Mouse (Mus musculus) MEL (cell line): ENCODE data around the gene Ndrg2. TPM values are rescaled to one million over a fixed set of nuclear protein-coding genes. Genes with fewer than 3 reads are reported as not detected.
A peak's percentile ranks its signal among the peaks of the same experiment; 100 is the strongest.

Experiments
- DNase-seq: peaks from one replicate; pipeline ENCODE4 v3.0.0; 2011; ENCODE audit warnings: low read depth, low spot score
- H3K27ac ChIP-seq: 2 replicates; pipeline ENCODE4 v1.5.1; 2012; ENCODE audit warnings: low read depth, mild to moderate bottlenecking, control low read depth, low read length, moderate library complexity; ENCODE audit not compliant: control insufficient read depth
- H3K27me3 ChIP-seq, 2 experiments: fragments of 150-350 bp in 1 of 2; sonication (generic) in 1 of 2; 2 replicates each; pipeline ENCODE4 v1.6.1; 2012; ENCODE audit warnings: low read length in 2 of 2, mild to moderate bottlenecking in 2 of 2, improper control_type of control experiment in 1 of 2, moderate library complexity in 1 of 2; ENCODE audit not compliant: insufficient read depth in 2 of 2, control insufficient read depth in 1 of 2
- H3K36me3 ChIP-seq, 2 experiments: 2 replicates each; pipeline ENCODE4 v1.6.1; 2012 to 2014; ENCODE audit warnings: low read length in 2 of 2, improper control_type of control experiment in 1 of 2, inconsistent platforms in 1 of 2, mild to moderate bottlenecking in 1 of 2; ENCODE audit not compliant: insufficient read depth in 2 of 2, control insufficient read depth in 1 of 2
- H3K4me1 ChIP-seq, 2 experiments: fragments of 150-350 bp in 1 of 2; sonication (generic) in 1 of 2; 2 replicates each; pipeline ENCODE4 v1.6.1; 2012; ENCODE audit warnings: low read length in 2 of 2, improper control_type of control experiment in 1 of 2, mild to moderate bottlenecking in 1 of 2; ENCODE audit not compliant: insufficient read depth in 2 of 2, control insufficient read depth in 1 of 2
- H3K4me3 ChIP-seq, 2 experiments: fragments of 150-350 bp in 1 of 2; sonication (generic) in 1 of 2; 2 replicates each; pipeline ENCODE4 v1.5.1; 2012; ENCODE audit warnings: low read depth in 2 of 2, low read length in 2 of 2, mild to moderate bottlenecking in 2 of 2, moderate library complexity in 2 of 2, control low read depth in 1 of 2, improper control_type of control experiment in 1 of 2; ENCODE audit not compliant: control insufficient read depth in 1 of 2, insufficient read depth in 1 of 2
- H3K79me2 ChIP-seq: 2 replicates; pipeline ENCODE4 v1.6.1; 2012; ENCODE audit warnings: mild to moderate bottlenecking, low read length, moderate library complexity; ENCODE audit not compliant: control insufficient read depth, poor library complexity, insufficient read depth
- H3K9ac ChIP-seq: 2 replicates; pipeline ENCODE4 v1.6.1; 2012; ENCODE audit warnings: low read depth, mild to moderate bottlenecking, control low read depth, low read length, moderate library complexity; ENCODE audit not compliant: control insufficient read depth, poor library complexity, severe bottlenecking
- H3K9me3 ChIP-seq: fragments of 150-350 bp; sonication (generic); replicated peaks from 2 replicates; pipeline ENCODE4 v1.6.1; 2012; ENCODE audit warnings: mild to moderate bottlenecking, low read length, improper control_type of control experiment, moderate library complexity; ENCODE audit not compliant: insufficient read depth
- BHLHE40 ChIP-seq: IDR thresholded peaks from 2 replicates; pipeline ENCODE4 v1.6.1; 2012; ENCODE audit warnings: low read depth, mild to moderate bottlenecking, inconsistent platforms, low read length, improper control_type of control experiment, borderline replicate concordance
- CHD2 ChIP-seq: IDR thresholded peaks from 2 replicates; pipeline ENCODE4 v1.6.1; 2011; ENCODE audit warnings: low read length, improper control_type of control experiment
- ELF1 ChIP-seq: IDR thresholded peaks from 2 replicates; pipeline ENCODE4 v1.6.1; 2014; ENCODE audit warnings: low read depth, mild to moderate bottlenecking, inconsistent platforms, low read length, improper control_type of control experiment, moderate library complexity
- ETS1 ChIP-seq: IDR thresholded peaks from 2 replicates; pipeline ENCODE4 v1.6.1; 2012; ENCODE audit warnings: low read depth, mild to moderate bottlenecking, inconsistent platforms, low read length, improper control_type of control experiment, moderate library complexity
- HCFC1 ChIP-seq: IDR thresholded peaks from 2 replicates; pipeline ENCODE4 v1.6.1; 2012; ENCODE audit warnings: low read depth, mild to moderate bottlenecking, inconsistent platforms, low read length, improper control_type of control experiment, moderate library complexity
- MAFK ChIP-seq: IDR thresholded peaks from 2 replicates; pipeline ENCODE4 v1.6.1; 2011; ENCODE audit warnings: low read depth, mild to moderate bottlenecking, low read length, improper control_type of control experiment, borderline replicate concordance
- MAZ ChIP-seq: IDR thresholded peaks from 2 replicates; pipeline ENCODE4 v1.6.1; 2012; ENCODE audit warnings: low read depth, mild to moderate bottlenecking, inconsistent platforms, low read length, improper control_type of control experiment
- NELFE ChIP-seq: IDR thresholded peaks from 2 replicates; pipeline ENCODE4 v1.6.1; 2011; ENCODE audit warnings: low read depth, low read length, improper control_type of control experiment
- POLR2A ChIP-seq, 2 experiments: IDR thresholded peaks; 2 replicates each; pipeline ENCODE4 v1.6.1; 2011 to 2012; ENCODE audit warnings: low read length in 2 of 2, mild to moderate bottlenecking in 2 of 2, control low read depth in 1 of 2, improper control_type of control experiment in 1 of 2, low read depth in 1 of 2, moderate library complexity in 1 of 2; ENCODE audit not compliant: control insufficient read depth in 1 of 2, insufficient read depth in 1 of 2, poor library complexity in 1 of 2
- POLR2AphosphoS2 ChIP-seq: IDR thresholded peaks from 2 replicates; pipeline ENCODE4 v1.6.1; 2011; ENCODE audit warnings: low read length, improper control_type of control experiment
- POLR2AphosphoS5 ChIP-seq: IDR thresholded peaks from 2 replicates; pipeline ENCODE4 v1.6.1; 2012; ENCODE audit warnings: low read depth, borderline replicate concordance, mild to moderate bottlenecking, inconsistent platforms, low read length, moderate library complexity, mixed read lengths
- RCOR1 ChIP-seq: IDR thresholded peaks from 2 replicates; pipeline ENCODE4 v1.6.1; 2012; ENCODE audit warnings: low read depth, mild to moderate bottlenecking, inconsistent platforms, low read length, improper control_type of control experiment
- TBP ChIP-seq: IDR thresholded peaks from 2 replicates; pipeline ENCODE4 v1.8.0; 2011; ENCODE audit warnings: low read depth, low read length, improper control_type of control experiment
- TCF12 ChIP-seq: IDR thresholded peaks from 2 replicates; pipeline ENCODE4 v1.6.1; 2014; ENCODE audit warnings: low read depth, mild to moderate bottlenecking, inconsistent platforms, low read length, improper control_type of control experiment, moderate library complexity
- UBTF ChIP-seq: IDR thresholded peaks from 2 replicates; pipeline ENCODE4 v1.6.1; 2012; ENCODE audit warnings: low read depth, mild to moderate bottlenecking, inconsistent platforms, low read length, improper control_type of control experiment, moderate library complexity, borderline replicate concordance; ENCODE audit not compliant: insufficient read depth
- ZC3H11A ChIP-seq: IDR thresholded peaks from 2 replicates; pipeline ENCODE4 v1.6.1; 2012; ENCODE audit warnings: low read depth, mild to moderate bottlenecking, inconsistent platforms, low read length, improper control_type of control experiment
- ZNF384 ChIP-seq: IDR thresholded peaks from 2 replicates; pipeline ENCODE4 v1.6.1; 2012; ENCODE audit warnings: low read depth, mild to moderate bottlenecking, inconsistent platforms, low read length, improper control_type of control experiment
- polyA plus RNA-seq, 2 experiments: library from polyadenylated mRNA; stranded (reverse) in 1 of 2; unstranded in 1 of 2; fragments of >175 nt in 1 of 2; fragments of >200 nt in 1 of 2; gene quantifications; 2 replicates each; pipeline versions ENCODE4 v1.2.1 to v1.2.4; 2012; ENCODE audit warnings: low replicate concordance in 2 of 2, low read depth in 1 of 2; ENCODE audit not compliant: insufficient read length in 2 of 2, insufficient read depth in 1 of 2, missing spikeins in 1 of 2
- total RNA-seq: library from RNA; depleted of rRNA; stranded (reverse); fragments of 300-350 nt; gene quantifications from 2 replicates; pipeline ENCODE4 v1.2.3, GENCODE M21; 2012

Gene Ndrg2
- total and polyA plus RNA-seq, 3 experiments: 11.2 to 48.6 TPM; not detected in 1

DNA sequence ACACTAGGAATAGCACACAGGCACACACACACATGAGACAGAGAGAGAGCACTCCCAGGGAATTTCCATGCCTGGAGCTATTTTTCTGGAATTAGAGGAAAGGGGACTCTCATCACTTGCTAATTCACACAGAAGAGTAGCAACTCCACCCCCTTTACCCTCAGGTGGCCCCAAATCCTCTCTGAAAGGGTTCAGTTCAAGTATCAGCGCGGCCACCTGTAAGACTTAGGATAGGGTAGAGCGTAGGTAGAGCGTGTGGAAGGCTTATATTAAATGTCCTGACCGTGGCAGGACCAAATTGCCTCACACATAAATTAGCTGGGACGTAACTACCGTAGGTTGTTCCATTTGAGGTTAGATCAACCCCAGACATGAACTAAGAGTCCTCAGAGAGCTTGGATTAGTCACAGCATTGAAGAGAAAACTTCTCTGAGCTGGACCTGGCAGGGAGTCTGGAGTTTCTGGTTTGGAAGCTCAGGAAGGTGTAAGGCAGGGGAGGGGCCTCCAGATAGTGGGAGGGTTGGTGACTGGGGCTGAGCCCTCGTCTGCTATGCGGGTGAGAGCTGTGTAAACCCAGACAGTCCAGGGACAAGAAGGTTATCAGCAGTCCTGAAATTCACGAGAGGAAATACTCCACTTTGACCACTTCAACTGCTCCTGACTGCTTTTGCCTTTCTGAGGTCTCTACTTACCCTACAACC, 20.7 kb downstream of the Ndrg2 start:
- Histone ChIP-seq H3K4me3 (no peak overlapping the region), H3K4me1 (peaks cover 3 to 17% of the 10 kb centered on the region in 2 experiments; a peak in 3 of 4 replicates), H3K9me3 (no peaks in the 10 kb centered on the region), H3K27ac (no peak overlapping the region), H3K36me3 (peaks cover 0 to 8% of the 10 kb centered on the region in 2 experiments; a peak in 2 of 4 replicates), H3K9ac (no peak overlapping the region), H3K27me3 (no peaks in the 10 kb centered on the region), H3K79me2 (no peaks in the 10 kb centered on the region)
- no peak for DNase-seq
- peak; percentile 42; the same call in 1 of the 2 replicates for TF ChIP-seq ZNF384
- TF ChIP-seq ZC3H11A: no peak
- TF ChIP-seq MAZ: no peak

DNA sequence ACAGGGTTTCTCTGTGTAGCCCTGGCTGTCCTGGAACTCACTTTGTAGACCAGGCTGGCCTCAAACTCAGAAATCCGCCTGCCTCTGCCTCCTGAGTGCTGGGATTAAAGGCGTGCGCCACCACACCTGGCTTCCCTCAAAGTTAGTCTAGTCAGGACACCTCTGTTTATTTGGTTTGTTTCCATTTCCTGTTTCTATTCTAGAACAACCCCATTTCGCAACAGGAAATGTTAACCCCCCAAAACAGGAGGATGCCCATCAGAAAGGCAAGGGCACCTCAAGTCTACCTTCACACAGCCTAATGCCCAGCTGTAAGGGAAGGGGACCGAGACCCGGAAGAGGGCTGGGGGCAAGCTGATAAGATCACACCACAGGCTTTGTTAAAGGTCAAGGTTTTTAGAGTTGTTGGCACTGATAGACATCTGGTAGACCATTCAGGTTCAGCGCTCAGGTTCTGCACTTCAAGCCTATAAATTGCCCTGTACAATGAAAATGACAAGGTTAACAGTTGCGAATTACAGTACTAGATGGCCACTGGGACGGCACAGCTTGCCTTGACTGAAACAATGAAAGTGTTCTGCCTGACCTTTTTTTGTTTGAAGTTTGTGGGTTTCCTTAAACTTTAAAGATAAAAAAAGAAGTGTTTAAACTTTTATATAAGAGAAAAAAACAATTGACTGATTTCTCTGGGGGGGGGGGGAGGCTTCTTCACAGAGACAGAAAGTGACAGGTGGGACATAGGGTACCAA, 21.6 kb downstream of the Ndrg2 start, which contains the start of gene Slc39a2:
TSS of gene Slc39a2 (plus strand) at position 699 of the 749 bp plus-strand sequence.
- Histone ChIP-seq H3K36me3 (peaks cover 0 to 8% of the 10 kb centered on the region in 2 experiments; a peak in 2 of 4 replicates), H3K9ac (no peak within 1 kb of the TSS), H3K27me3 (no peaks in the 10 kb centered on the region), H3K79me2 (no peaks in the 10 kb centered on the region), H3K27ac (no peak within 1 kb of the TSS)
- no peak for DNase-seq
- TF ChIP-seq ZC3H11A (no peak), CHD2 (no peak), TBP (no peak), NELFE (no peak), POLR2A (IDR thresholded peaks at IDR 0.05; ENCODE audit: control insufficient read depth in 1 of 2, insufficient read depth in 1 of 2, low read depth in 1 of 2, low read length in 2 of 2, poor library complexity in 1 of 2) (no peak), ZNF384 (no peak), MAFK (no peak), POLR2AphosphoS5 (no peak), BHLHE40 (no peak), HCFC1 (no peak), ETS1 (no peak), TCF12 (no peak), POLR2AphosphoS2 (no peak), ELF1 (no peak), RCOR1 (no peak), UBTF (no peak)
- TF ChIP-seq, all 39 proteins: peak for 0
- peaks cover 3 to 17% of the 10 kb centered on the region in 2 experiments; a peak in 3 of 4 replicates for H3K4me1 ChIP-seq
- no peak within 1 kb of the TSS for H3K4me3 ChIP-seq
- H3K9me3 ChIP-seq: no peaks in the 10 kb centered on the region
